Comparison of ENCODE assay signal across 21 mouse cellular contexts in the genomic region with DNA sequence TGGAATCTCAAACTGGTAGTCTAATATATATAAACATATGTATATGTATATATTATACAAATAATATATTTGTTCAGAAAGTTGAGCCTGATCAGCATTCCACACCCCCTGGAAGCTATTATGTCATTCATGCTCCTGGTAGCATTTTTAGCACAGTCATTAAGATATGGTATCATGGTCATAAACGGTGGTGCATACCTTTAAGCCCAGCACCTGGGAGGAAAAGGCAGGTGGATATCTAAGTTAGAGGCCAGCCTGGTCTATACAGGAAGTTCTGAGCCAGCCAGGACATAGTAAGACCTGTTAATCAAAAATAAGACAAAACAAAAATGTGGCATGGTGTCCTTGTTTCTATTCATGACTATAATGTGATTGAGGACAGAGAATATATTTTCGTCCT.
DNase-seq lines count a peak whose midpoint lies in the region; ATAC-seq and TF ChIP-seq lines count a peak whose summit lies in the region.
"Had no signal": no experiment of that assay in that cellular context is flagged by ENCODE, and none has a peak within 500 bp of the region (broad histone marks: within the 10 kb centered on the region; RNA-seq: fewer than 3 reads in every experiment).

No protein-coding gene starts in this region.

- WGBS in intestine, embryonic 15.5 days, result 62% methylated on average over 2 of the region's 2 CpGs
- WGBS in intestine, embryonic 16.5 days, result 72% methylated on average over 2 of the region's 2 CpGs
- WGBS in intestine, postnatal 0 days, result 60% methylated on average over 2 of the region's 2 CpGs
- WGBS in midbrain, embryonic 10.5 days, result 84% methylated on average over 2 of the region's 2 CpGs

- H3K27ac ChIP-seq in intestine, embryonic 15.5 days, result no peak overlapping the region
- H3K27ac ChIP-seq in intestine, embryonic 16.5 days (ENCODE audit: low read length), result no peak overlapping the region
- H3K27ac ChIP-seq in intestine, postnatal 0 days (ENCODE audit: low read depth, low read length), result no peak overlapping the region
- H3K27ac ChIP-seq in midbrain, embryonic 10.5 days (replicated peaks), result no peak overlapping the region

- no peak overlapping the region for H3K9ac ChIP-seq in intestine, embryonic 15.5 days
- no peak overlapping the region for H3K9ac ChIP-seq in intestine, embryonic 16.5 days (ENCODE audit: low read depth, low read length)
- no peak overlapping the region for H3K9ac ChIP-seq in intestine, postnatal 0 days (ENCODE audit: low read depth, low read length)

- H3K27me3 ChIP-seq in intestine, embryonic 15.5 days (replicated peaks), result no peaks in the 10 kb centered on the region
- H3K27me3 ChIP-seq in intestine, embryonic 16.5 days (replicated peaks; ENCODE audit: control insufficient read depth, insufficient read depth, low read length), result no peaks in the 10 kb centered on the region
- H3K27me3 ChIP-seq in intestine, postnatal 0 days (replicated peaks; ENCODE audit: control insufficient read depth, insufficient read depth, low read length), result no peaks in the 10 kb centered on the region
- no peaks in the 10 kb centered on the region for H3K27me3 ChIP-seq in midbrain, embryonic 10.5 days (ENCODE audit: low read depth, poor library complexity, severe bottlenecking)
- H3K27me3 ChIP-seq: CH12.LX, Patski had no signal

- TF ChIP-seq CTCF in intestine, postnatal 0 days (IDR thresholded peaks at IDR 0.05; ENCODE audit: low read depth), result no peak

- H3K36me3 ChIP-seq in intestine, embryonic 15.5 days, result no peaks in the 10 kb centered on the region
- no peaks in the 10 kb centered on the region for H3K36me3 ChIP-seq in intestine, embryonic 16.5 days (ENCODE audit: control insufficient read depth, insufficient read depth, low read length)
- no peaks in the 10 kb centered on the region for H3K36me3 ChIP-seq in intestine, postnatal 0 days (ENCODE audit: control insufficient read depth, insufficient read depth)
- H3K36me3 ChIP-seq in midbrain, embryonic 10.5 days, result no peaks in the 10 kb centered on the region
- H3K36me3 ChIP-seq: G1E had no signal

- H3K4me1 ChIP-seq in intestine, embryonic 15.5 days (replicated peaks), result no peaks in the 10 kb centered on the region
- 0 out of 2 replicates have a peak, but pooled peaks cover 2% of the 10 kb centered on the region for H3K4me1 ChIP-seq in intestine, embryonic 16.5 days (ENCODE audit: control insufficient read depth, insufficient read depth, low read length)
- peaks cover 8% of the 10 kb centered on the region; the same call in 1 of the 2 replicates for H3K4me1 ChIP-seq in intestine, postnatal 0 days (replicated peaks; ENCODE audit: control insufficient read depth, insufficient read depth, low read length)
- peaks cover 3% of the 10 kb centered on the region; the same call in 1 of the 2 replicates for H3K4me1 ChIP-seq in midbrain, embryonic 10.5 days

- DNase-seq in midbrain, embryonic 10.5 days (ENCODE audit: low spot score), result no peak
- no peak for DNase-seq in adrenal gland, adult 8-10 months
- no peak for DNase-seq in thymus, postnatal 25 days
- DNase-seq: adrenal gland, adult 2 months; adrenal gland, postnatal 10 days; adrenal gland, postnatal 14 days; adrenal gland, postnatal 25 days; adrenal gland, postnatal 36 days; B cell, adult 2 months; cerebellum, adult 11 months; cerebellum, adult 11-12 months; cerebellum, adult 18-20 months; cerebellum, adult 2 months had no signal

- no peaks in the 10 kb centered on the region for H3K9me3 ChIP-seq in intestine, embryonic 15.5 days
- no peaks in the 10 kb centered on the region for H3K9me3 ChIP-seq in intestine, embryonic 16.5 days (ENCODE audit: control insufficient read depth, low read length)
- no peaks in the 10 kb centered on the region for H3K9me3 ChIP-seq in intestine, postnatal 0 days (ENCODE audit: control insufficient read depth)
- peaks cover 3% of the 10 kb centered on the region; the same call in 1 of the 2 replicates for H3K9me3 ChIP-seq in midbrain, embryonic 10.5 days (replicated peaks)
- H3K9me3 ChIP-seq: G1E had no signal

- peak; percentile 86 for ATAC-seq in intestine, embryonic 15.5 days
- ATAC-seq in intestine, embryonic 16.5 days, result peak; percentile 85
- ATAC-seq in intestine, postnatal 0 days, result peak; percentile 81
- ATAC-seq: activated CD4-positive, CD25-positive, alpha-beta regulatory T cell, adult 4 months; CD4-positive, CD25-positive, alpha-beta regulatory T cell, adult 4 months; Patski had no signal

- no peak overlapping the region for H3K4me2 ChIP-seq in intestine, embryonic 15.5 days (replicated peaks)
- no peak overlapping the region for H3K4me2 ChIP-seq in intestine, embryonic 16.5 days (ENCODE audit: low read depth, low read length)
- no peak overlapping the region for H3K4me2 ChIP-seq in intestine, postnatal 0 days (replicated peaks; ENCODE audit: low read depth)

- no peak overlapping the region for H3K4me3 ChIP-seq in intestine, embryonic 15.5 days (replicated peaks)
- H3K4me3 ChIP-seq in intestine, embryonic 16.5 days (ENCODE audit: low read length), result no peak overlapping the region
- H3K4me3 ChIP-seq in intestine, postnatal 0 days (ENCODE audit: low read depth, low read length), result no peak overlapping the region
- H3K4me3 ChIP-seq in midbrain, embryonic 10.5 days, result no peak overlapping the region
